Mouse (Mus musculus) CD4-positive helper T cell, adult 2 months (primary cell): ENCODE measurements around the gene Lcp1.

Experiments
- DNase-seq: peaks from one replicate; pipeline ENCODE4 v3.0.0-alpha.2; 2012; ENCODE audit warnings: low read depth, missing footprints, low spot score

Gene Lcp1

DNA sequence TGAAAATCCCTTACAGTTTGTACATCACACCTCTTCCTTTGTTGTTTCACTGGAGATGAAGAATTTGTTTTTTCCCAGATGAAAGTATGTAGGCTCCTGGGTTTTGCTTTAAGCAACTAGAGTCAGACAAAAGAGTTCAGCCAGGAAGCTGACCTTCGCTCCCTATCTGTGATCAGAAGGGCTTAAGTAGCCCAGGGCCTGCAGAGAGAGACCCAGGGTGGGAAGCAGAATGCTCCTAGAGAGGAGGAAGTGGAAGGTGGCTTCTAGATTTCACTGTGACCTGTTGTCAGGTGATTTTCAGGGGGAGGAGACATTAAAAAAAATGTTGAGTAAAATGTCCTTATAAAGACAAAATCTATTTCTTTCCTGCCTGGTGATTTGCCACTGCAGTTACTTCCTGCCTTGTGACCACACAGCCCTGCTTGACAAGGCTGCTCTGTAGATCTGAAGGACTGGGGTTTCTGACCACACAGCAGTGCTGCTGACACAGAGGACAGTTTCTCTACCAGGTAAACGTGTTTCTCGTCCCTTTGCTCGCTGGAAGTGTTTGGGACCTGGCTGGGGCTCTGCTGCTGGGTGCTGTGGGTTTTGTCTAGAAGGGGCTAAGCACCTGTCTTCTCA, 45.6 kb downstream of the Lcp1 start:
- peak; percentile 90 for DNase-seq

DNA sequence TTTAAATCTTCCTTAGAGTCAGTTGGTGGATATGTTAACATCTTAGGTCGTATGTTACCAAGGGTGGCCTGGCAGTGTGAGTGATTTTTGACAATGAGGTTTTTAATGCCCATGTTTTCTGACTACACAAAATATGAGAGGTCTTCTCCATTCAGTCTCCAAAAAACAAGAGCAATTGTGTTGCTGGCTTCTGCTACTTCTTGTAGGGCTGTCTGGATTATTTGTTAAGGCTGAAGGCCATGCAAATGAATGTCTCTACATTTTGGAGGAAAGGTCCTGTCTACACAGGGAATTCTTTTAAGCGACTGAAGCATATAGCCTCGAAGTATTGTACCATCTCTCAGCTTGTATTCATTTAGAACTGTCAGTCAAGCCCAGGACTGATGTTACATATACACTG, 46.5 kb downstream of the Lcp1 start:
- no peak for DNase-seq

DNA sequence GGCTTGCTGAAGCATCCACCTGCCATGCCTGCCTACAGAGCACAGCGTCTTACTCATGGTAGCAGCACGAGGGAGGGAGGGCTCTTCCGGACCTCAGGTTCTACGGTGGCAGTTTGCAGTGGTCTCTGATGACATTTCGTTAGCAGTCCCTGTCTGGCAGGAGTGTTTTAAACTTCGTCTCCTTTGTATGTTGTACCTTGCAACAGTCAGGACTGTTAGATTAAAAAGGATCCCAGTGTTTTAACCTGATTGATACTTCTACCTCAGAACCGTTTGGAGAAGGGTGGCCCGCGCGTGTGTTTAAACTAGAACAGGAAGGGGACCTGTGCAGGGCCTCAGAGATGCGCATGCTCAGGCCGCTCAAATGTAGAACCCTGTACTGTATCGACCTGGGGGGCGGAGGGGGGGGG, 47.5 kb downstream of the Lcp1 start:
- DNase-seq: peak; percentile 89

DNA sequence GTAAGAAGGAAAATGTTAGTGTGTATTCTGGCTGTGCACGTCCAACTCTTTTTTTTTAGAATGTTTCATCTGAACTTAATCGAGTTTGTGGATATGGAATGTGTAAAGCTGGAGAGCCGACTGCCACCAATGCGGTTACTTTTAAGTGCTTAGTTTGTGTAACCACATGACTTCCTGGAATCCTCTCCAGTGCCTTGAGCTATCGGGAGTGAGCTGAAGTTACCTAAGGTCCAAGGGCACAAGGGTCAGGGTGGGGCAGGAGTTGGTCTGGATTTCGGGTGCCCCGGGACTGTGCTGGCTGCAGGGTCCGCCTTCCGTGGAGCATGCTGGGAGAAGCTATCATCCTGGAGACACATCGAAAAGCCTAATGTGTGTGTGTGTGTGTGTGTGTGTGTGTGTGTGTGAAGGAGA, 47.9 kb downstream of the Lcp1 start:
- DNase-seq: no peak

DNA sequence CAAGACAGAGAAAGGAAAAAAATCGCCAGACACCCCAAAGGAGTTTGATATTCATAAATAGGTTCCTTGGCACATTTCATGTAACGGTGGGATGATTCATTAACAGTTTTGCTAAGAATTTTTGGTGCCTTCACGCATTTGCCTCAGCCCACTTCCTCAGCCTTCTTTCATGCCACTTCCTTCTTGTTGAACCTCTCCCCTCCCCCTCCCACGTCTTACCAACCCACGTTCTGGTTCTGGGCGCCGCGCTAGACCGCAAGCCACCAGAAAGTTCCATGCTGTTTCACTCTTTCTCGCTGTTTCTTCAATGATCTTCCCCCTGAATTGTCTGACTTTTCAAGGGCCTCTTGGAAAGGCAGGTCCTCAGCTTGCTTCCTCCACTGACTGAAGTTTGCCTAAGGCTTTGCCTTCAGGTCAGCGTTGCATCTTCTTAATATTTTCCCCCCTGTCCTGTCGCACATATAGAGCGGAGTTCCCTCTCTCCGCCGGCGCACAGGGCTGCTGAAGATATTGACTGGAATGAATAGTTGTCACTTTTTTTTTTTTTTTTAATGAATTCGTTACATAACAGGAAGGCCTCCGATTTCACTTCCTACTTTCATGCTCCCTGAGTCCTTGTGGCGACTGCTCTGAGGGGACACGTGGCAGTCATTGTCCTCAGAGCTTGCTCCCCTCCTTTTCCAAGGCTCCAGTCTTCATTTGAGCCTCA, 48.5 kb downstream of the Lcp1 start:
- peak; percentile 95 for DNase-seq

- peak; percentile 63 for DNase-seq
These were observed 49.7 kb downstream of the Lcp1 start for GRCm38 (mm10) chr14:75180551-75180978.

DNA sequence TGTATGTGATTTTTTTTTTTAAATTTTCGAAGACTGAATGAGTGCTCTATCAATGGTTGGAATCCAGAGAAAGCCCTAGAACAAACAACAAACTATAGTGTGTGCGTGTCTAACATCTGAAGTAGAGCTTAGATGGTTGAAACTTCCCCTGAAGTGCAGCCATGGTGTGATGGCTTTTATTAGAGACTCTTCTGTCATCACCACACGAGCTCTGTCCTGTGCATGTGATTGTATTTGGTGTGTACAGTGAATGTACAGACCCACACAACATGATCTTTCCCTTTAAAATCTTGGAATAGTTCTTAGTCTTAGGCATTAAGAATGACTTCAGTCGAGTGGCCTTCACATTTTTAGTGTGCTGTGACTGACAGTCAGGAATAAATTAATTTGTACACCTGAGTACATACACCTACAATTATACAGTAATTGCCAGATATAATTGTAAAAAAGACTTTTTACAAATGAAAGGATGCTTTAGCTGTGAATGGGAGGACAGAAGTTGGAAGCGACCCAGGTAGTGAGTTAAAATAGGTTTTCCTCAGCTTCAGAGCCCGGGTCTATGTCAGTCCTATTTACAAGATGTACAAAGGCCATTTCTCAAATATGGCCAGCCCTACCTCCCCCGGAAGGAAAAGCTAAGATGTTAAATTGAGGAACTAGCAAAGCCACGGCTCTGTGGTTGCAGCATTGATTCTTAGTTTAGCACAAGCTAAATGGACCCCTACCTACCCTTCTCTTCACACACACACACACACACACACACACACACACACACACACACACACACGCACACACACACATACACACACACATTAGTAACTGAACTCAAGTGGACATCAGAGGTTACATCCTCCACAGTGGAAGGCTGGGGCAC, 50.4 kb downstream of the Lcp1 start:
- peak; percentile 43 for DNase-seq

- peak; percentile 52 for DNase-seq
These were observed 51.5 kb downstream of the Lcp1 start for GRCm38 (mm10) chr14:75182378-75182777.

- peak; percentile 30 for DNase-seq
These were observed 51.9 kb downstream of the Lcp1 start for GRCm38 (mm10) chr14:75182831-75183230.

DNA sequence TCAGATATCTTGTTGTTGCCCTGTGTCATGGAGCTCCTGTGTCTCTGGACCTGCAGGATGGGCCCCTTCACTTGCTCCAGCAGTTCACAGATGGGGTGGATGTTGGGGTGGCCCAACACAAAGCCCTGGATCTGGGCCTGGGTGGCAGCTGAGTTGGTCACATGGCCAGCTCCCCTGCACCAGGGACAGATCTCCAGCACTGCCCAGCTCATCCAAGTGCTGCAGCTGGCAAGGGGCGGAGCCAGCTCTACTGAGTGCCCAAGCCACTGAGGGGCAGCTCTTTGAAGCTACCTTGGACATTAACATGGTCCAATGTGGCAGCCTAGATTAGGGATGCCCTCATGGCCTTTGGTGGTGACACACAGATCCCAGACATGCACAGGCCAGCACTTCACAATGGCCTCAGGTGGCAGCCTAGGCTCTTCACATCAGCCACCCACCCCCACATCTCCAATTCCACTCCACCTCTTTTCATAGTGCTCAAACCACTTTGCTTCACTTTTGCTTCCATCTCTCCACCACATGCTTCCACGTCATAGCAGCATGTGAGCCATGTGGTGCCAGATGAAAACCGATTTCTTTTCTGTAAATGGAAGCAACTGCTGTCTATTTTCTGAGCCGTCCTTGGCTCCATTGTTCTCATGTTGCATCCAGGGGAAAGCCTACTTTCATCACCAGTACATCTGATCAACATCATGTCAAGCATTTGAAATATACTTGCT, 53.3 kb downstream of the Lcp1 start:
- peak; percentile 65 for DNase-seq

DNA sequence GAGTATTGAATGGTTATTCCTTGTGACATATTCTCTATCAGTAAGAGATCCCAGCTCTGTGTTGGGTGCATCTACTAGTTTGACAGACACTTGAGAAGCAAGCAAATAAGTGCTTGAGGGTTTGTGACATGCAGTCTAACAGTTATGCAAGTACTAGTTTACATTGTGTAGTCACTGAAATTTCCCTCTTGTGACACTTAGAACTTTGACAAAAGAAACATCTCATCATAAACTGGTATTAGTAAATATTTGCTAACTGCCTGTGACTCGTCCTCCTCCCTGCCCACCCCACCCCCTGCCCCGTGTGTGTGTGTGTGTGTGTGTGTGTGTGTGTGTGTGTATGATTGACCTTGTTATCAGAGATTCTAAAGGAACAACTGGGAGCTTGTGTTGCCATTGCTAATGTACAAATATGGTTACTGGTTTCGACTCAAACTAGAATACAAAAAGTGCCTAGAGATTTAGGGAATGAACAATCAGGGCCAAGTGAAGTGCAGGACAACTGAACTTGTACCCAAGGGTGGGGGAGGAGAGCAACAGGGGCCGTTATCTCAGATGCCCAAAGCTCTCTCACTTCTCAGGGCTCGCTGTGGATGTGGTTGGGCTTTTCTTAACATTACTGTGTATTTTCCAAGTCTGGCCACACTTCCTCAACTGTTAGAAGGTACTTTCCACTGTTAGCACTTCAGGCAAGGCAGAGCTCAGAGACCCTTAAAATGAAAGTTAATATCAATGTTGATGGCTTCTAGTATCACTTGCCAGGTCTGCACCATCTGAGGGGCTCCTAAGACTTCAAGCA, 55.1 kb downstream of the Lcp1 start:
- peak; percentile 71 for DNase-seq

DNA sequence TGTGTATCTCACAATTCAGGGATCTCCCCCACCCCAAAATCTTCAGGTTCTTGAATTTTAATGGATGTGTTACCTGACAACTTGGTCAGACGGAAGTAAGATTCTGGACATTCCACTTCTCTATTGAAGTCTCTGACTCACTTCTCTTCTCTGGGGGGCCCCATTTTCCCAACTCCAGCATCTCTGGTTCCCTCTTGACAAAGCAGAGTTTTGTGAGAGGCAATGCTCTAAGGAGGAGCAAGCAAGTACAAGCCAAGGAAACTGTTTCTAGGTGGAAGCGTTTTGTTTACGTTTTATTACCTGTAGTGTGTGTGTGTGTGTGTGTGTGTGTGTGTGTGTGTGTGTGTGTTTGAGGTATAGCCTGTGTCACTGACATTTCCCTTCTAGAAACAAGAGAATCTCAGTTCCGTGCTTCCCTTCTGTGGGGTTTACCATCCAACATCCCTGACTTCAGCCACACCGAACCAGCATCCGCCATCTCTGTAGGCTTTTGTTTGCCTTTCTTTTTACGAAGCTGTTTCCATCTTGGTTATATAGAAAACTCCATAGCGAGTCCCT, 56.0 kb downstream of the Lcp1 start:
- peak; percentile 69 for DNase-seq

- DNase-seq: peak; percentile 45
These were observed 57.6 kb downstream of the Lcp1 start for GRCm38 (mm10) chr14:75188521-75188920.

DNA sequence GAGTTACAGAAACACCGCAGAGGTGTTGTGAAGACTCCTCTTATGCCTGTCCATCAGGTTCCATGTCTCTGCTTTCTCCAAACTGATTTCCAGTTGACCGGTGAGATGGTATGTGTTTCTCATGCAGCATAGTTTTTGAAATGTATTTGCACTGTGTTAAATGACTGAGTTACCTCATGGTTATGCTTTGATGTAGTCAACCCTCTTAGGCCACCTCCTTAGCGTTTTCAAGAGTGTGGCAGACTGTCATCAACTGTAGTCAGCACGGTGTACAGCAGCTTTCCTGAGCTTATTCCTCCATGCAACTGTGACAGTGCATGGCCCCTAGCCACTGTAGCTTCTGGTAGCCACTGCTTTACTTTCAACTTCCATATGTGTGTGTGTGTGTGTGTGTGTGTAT, 58.1 kb downstream of the Lcp1 start:
- DNase-seq: peak; percentile 45

- peak; percentile 50 for DNase-seq
These were observed 59.8 kb downstream of the Lcp1 start for GRCm38 (mm10) chr14:75190683-75191082.

DNA sequence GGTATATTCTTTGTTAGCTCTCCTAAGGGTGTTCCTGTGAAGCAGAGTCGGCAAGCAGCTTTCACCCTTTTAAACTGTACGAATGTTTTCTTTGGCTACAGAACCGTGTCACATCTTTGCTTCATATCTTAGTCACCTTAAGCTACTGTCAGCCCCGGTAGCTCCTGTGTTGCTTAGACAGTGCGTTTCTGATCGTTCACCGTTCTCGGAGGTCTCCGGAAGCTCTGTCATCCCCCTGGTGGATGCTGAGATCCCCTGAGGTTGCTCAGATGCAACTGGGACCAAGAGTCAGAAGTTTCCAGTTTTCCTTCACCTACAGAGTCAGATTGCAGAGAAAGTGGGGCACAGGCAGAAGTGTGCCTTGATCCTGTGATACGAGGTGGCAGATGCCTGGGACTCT, 61.5 kb downstream of the Lcp1 start:
- DNase-seq: peak; percentile 53

GRCm38 (mm10) chr14:75192858-75193257, 62.0 kb downstream of the Lcp1 start:
- DNase-seq: peak; percentile 67

GRCm38 (mm10) chr14:75195530-75195929, 64.6 kb downstream of the Lcp1 start:
- DNase-seq: no peak

GRCm38 (mm10) chr14:75197027-75197426, 66.1 kb downstream of the Lcp1 start:
- DNase-seq: peak; percentile 78

DNA sequence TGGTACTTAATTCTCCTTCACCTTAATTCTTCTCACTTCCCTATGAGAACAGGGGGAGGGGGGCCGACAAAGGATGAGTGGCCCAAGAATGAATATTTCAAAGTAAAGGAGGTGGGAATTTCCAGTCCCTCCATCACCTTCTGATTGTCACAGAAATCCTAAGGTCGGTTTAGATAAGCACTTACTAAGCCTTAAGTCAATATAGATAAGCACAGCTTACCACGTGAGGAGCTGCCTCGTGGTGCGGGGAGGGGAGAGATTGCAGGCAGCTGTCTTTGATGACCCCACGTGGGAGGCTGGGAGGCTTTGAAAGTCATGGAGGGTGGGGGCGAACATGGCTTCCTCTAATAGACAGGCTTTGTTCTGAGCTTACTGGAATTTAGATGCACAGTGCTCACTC, 66.8 kb downstream of the Lcp1 start:
- DNase-seq: peak; percentile 73
